Mouse (Mus musculus): Measurements from ENCODE around the gene Slc34a3. TPM values are rescaled to one million over a fixed set of nuclear protein-coding genes. Genes with fewer than 3 reads are reported as not detected.

Gene Slc34a3
- not detected in 2 replicates for polyA plus RNA-seq (2012; rRNA removed; ENCODE audit: low replicate concordance)

DNA sequence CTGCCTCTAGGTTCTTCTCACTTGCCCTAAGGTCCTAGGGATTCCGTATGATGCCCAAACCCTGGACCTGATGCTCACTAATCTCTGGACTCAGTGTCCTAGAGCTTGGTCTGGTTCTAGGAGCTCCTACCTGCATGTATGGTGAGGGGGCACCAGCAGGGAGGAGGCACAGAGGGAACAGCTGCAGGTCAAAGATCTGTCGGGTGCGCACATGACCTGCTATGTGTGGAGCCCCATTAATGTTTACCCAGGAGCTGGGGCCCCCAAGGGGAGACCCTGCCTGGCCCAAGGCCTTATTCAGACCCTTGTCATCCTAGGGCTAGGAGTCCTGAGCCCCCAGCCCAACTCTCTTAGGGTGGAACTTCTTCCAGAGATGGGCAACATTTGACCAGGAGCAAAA lies at the start of gene Slc34a3:
Gene Slc34a3, minus strand, starts transcription at position 315 of the 400 bp plus-strand sequence.

DNA sequence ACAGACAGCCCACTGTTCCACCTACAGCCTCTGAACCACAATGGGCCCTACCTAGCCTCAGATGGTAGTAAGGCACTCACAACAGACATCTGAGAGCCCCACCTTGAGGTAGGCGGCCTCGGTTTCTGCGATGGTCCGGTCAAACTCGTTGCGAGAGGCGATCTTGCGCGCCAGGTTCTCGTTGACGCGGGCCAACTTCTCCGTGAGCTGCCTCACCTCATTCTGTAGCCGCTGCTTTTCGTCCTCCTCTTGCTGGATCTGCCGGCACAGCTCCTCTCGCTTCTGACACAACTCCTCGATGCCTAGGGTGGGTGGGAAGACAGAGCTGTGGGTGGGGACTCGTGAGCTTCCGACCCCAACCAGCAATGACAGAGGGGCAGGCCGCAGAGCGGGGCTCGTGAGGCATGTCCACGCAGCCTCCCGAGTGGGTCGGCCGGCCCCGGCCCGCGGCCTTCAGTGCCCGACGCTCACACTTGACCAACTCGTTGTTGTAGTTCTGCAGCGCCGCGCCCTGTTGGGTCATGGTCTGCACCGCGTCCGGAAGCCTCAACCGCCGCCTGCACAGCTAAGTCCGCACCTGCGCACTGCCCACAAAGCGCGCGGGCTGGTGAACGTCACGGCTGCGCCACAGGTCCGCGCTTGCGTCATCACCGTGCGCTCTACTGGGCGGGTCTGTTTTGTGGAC lies 37.8 kb upstream of the Slc34a3 start, which contains the start of the genes Ssna1 and Anapc2:
Gene Ssna1, minus strand, starts transcription at position 612 of the 685 bp plus-strand sequence.
Gene Anapc2, plus strand, starts transcription at position 652 of the 685 bp plus-strand sequence.

DNA sequence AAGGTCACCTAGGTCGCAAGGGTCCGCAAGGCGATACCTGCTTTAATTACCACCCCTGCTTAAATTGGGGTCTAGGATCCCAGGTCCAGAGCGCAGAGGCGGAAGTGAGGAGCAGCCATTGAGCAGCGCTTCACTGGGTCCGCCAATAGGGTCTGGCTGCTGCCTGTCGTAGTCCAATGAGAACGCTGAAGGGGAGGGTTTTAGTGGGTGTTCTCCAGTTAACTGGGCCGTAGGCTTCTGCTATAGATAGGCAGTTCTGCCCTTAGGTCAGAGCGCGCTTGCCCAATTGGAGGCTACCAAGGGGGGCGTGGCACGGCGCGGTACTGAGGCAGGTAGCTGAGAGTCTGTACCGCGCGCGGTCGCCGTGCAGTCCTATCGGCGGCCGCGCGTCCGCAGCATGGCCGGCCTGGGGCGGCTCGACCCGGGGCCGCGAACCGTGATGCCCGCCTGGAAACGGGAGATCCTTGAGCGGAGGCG lies 28.2 kb upstream of the Slc34a3 start, which contains the start of gene Tprn:
Gene Tprn, plus strand, starts transcription at position 328 of the 477 bp plus-strand sequence.

DNA sequence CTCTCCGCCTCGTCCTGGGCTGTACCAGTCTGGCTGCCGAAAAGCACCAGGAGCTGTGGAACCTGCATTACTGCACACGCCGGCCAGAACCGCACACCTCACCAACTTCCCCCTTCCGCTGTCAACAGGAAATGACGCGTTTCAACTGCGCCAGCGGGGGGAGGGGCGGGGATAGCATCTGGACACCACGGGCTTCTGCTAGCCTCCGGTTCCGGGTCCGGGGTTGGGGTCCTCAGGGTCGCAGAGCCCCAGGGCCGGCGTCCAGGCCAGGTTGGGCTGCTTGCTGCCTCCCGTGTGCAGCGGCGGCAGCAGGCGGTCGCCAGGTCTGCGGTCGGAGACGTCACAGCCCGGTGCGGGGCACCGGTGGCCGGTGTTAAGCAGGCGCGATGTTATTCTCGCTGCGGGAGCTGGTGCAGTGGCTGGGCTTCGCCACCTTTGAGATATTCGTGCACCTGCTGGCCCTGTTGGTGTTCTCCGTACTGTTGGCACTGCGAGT lies 21.2 kb upstream of the Slc34a3 start, which contains the start of gene Tmem203:
Gene Tmem203, plus strand, starts transcription at position 156 of the 496 bp plus-strand sequence.

DNA sequence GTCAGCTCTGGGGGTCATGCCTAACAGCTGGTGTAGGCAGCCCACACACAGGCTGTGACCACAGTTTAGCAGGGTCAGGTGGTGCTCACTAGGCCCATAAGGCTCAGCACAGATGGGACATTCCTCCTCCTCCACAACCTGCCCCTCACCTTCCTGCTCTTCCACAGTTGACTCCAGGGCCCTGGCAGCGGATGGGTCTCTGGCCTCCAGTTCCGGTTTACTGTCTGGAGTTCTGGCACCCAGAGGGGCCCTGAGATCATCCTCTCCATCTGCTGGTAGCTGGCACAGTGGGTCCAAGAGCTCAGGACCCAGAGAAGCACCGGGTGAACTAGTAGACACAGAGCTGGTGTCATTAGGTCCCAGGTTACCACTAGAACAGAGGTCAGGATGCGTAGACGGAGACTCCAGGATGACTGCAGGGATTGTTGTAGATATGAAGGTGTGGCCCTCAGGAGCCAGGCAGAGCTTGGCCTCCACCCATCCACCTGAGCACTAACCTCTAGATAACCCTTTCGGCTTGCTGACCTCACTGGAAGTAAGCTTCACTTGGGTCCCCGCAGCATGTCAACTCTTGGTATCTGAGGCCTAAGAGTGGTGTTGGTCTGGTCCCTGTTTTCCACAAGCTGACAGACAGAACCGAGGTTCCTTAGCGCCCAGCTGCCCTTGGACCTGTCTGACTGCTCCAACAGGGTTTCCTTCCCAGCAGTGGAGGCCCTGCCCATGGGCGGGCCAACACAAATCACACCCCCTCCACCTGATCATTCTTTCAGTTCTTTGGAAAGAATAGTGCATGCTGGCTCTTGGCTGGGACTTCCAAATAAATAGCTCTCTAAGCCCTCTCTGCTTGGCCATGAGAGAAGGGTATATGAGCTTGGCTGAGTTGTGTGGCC lies 12.3 kb upstream of the Slc34a3 start, which contains the start of gene AL732309.1:
Gene AL732309.1, minus strand, starts transcription at position 681 of the 890 bp plus-strand sequence.

GRCm38 (mm10) chr2:25242101-25242506 lies 7.9 kb upstream of the Slc34a3 start, which contains the start of the genes Rnf208 and Cysrt1:
TSS of gene Rnf208 (plus strand) at chr2:25242255.
TSS of gene Cysrt1 (minus strand) at chr2:25242452.

GRCm38 (mm10) chr2:25236614-25237013 lies 2.5 kb upstream of the Slc34a3 start, which contains the start of gene Rnf224:
TSS of gene Rnf224 (minus strand) at chr2:25236787.

GRCm38 (mm10) chr2:25224492-25224765 lies 9.7 kb downstream of the Slc34a3 start, which contains the start of gene Tubb4b:
TSS of gene Tubb4b (minus strand) at chr2:25224702.

DNA sequence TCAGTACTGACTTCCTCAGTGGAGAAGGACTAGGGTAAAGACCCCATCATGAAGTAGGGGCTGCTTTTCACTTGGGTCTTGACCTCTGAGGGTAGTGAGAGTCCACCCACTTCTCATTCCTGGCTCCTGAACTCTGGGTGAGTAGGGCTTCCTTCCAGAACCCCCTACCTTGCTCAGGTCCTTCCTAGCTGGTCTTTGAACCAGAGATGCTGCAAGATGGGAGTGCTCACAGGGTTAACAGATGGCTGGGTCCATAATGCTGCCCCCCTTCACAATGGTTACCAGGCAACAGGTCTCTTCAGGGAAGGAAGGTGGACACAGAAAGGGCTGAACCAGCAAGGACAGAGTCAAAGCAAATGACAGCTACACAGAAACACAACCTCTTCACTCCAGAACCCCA lies 15.7 kb downstream of the Slc34a3 start, which contains the start of gene Fam166a:
Gene Fam166a, plus strand, starts transcription at position 301 of the 400 bp plus-strand sequence.

DNA sequence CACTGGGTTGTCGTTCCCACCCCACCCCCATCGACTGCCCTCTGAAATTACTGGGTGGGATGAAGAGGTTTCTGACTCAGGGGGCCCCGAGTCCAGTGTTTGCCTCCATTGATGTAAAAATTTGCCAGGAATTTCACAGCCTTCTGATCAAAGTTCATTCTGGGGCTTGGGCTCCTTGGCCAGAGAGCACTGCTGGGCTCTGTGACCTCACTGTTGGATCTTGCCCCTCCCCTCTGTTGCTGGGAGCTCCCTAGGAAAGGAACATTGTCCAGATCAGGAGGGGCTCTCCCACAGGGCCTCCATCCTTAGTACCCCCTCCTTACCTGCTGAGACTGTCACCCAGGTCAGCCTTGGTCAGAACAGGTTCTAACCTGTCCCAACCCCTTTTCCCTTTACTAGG lies 19.7 kb downstream of the Slc34a3 start, which contains the start of gene Stpg3:
Gene Stpg3, minus strand, starts transcription at position 194 of the 400 bp plus-strand sequence.

DNA sequence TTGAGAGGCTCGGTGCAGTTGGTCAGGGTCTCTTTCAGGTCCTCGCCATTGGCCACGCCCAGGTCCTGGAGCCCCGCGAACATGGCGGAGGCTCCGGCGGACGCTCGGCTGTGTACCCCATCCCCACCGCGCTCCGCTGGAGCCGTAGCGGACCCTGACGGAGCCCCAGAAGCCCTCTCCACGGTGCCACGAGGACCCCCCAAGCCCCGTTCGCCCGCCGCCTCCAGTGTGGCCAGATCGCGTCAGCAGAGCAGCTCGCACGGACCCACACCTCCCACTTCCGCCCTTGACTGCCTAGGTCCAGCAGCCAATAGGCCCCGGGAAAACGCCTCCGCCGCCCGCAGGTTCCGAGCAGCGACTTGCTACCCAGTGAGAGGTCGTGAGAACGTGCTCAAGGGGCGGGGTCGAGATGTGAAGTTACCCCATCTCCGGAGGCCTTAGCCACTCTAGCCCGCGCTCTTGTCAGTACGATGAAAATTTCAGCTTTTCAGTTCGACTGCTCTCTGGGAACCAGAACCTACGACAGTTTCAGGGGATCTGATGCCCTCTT lies 23.0 kb downstream of the Slc34a3 start, which contains the start of gene Nelfb:
Gene Nelfb, minus strand, starts transcription at position 369 of the 550 bp plus-strand sequence.

GRCm38 (mm10) chr2:25196172-25196954 lies 37.8 kb downstream of the Slc34a3 start, which contains the start of gene Tor4a:
TSS of gene Tor4a (minus strand) at chr2:25196886.

GRCm38 (mm10) chr2:25180478-25180903 lies 53.7 kb downstream of the Slc34a3 start, which contains the start of gene Nrarp:
TSS of gene Nrarp (plus strand) at chr2:25180758.

Other genes with a start within 250 kb of the Slc34a3 start
- gene Nsmf, start 180.0 kb downstream of the Slc34a3 start, polyA plus RNA-seq (2012; rRNA removed; ENCODE audit: low replicate concordance): 128 and 234 TPM in 2 replicates
- 0.13 and 3.8 TPM in 2 replicates for gene Entpd8, start 154.1 kb downstream of the Slc34a3 start, polyA plus RNA-seq (2012; rRNA removed; ENCODE audit: low replicate concordance)
- 0.11 and 7.3 TPM in 2 replicates for gene Noxa1, start 139.2 kb downstream of the Slc34a3 start, polyA plus RNA-seq (2012; rRNA removed; ENCODE audit: low replicate concordance)
- gene Nrarp, start 53.6 kb downstream of the Slc34a3 start, polyA plus RNA-seq (2012; rRNA removed; ENCODE audit: low replicate concordance): 16.7 and 31.4 TPM in 2 replicates
- gene Tor4a, start 37.5 kb downstream of the Slc34a3 start, polyA plus RNA-seq (2012; rRNA removed; ENCODE audit: low replicate concordance): 17.9 and 43.8 TPM in 2 replicates
- gene Nelfb, start 22.9 kb downstream of the Slc34a3 start, polyA plus RNA-seq (2012; rRNA removed; ENCODE audit: low replicate concordance): 75.1 and 111 TPM in 2 replicates
- gene Stpg3, start 19.7 kb downstream of the Slc34a3 start, polyA plus RNA-seq (2012; rRNA removed; ENCODE audit: low replicate concordance): not detected in 2 replicates
- gene Fam166a, start 15.6 kb downstream of the Slc34a3 start, polyA plus RNA-seq (2012; rRNA removed; ENCODE audit: low replicate concordance): 0.10 and 0.34 TPM in 2 replicates
- 485 and 490 TPM in 2 replicates for gene Tubb4b, start 9.7 kb downstream of the Slc34a3 start, polyA plus RNA-seq (2012; rRNA removed; ENCODE audit: low replicate concordance)
- 0.10 TPM in 1 of 2 replicates, not detected in the other for gene Rnf224, start 2.4 kb upstream of the Slc34a3 start, polyA plus RNA-seq (2012; rRNA removed; ENCODE audit: low replicate concordance)
- gene Rnf208, start 7.9 kb upstream of the Slc34a3 start, polyA plus RNA-seq (2012; rRNA removed; ENCODE audit: low replicate concordance): 1.3 and 10.6 TPM in 2 replicates
- 0.68 TPM in 1 of 2 replicates, not detected in the other for gene Cysrt1, start 8.1 kb upstream of the Slc34a3 start, polyA plus RNA-seq (2012; rRNA removed; ENCODE audit: low replicate concordance)
- 15.6 and 27.5 TPM in 2 replicates for gene AL732309.1, start 12.5 kb upstream of the Slc34a3 start, polyA plus RNA-seq (2012; rRNA removed; ENCODE audit: low replicate concordance)
- 57.1 and 66.0 TPM in 2 replicates for gene Tmem203, start 21.1 kb upstream of the Slc34a3 start, polyA plus RNA-seq (2012; rRNA removed; ENCODE audit: low replicate concordance)
- 11.4 and 33.2 TPM in 2 replicates for gene Tprn, start 28.3 kb upstream of the Slc34a3 start, polyA plus RNA-seq (2012; rRNA removed; ENCODE audit: low replicate concordance)
- 49.0 and 70.1 TPM in 2 replicates for gene Ssna1, start 38.1 kb upstream of the Slc34a3 start, polyA plus RNA-seq (2012; rRNA removed; ENCODE audit: low replicate concordance)
- gene Anapc2, start 38.1 kb upstream of the Slc34a3 start, polyA plus RNA-seq (2012; rRNA removed; ENCODE audit: low replicate concordance): 155 and 178 TPM in 2 replicates
- gene Tmem210, start 53.8 kb upstream of the Slc34a3 start, polyA plus RNA-seq (2012; rRNA removed; ENCODE audit: low replicate concordance): not detected in 2 replicates
- 0.13 and 4.6 TPM in 2 replicates for gene Lrrc26, start 55.6 kb upstream of the Slc34a3 start, polyA plus RNA-seq (2012; rRNA removed; ENCODE audit: low replicate concordance)
- 0.09 and 0.18 TPM in 2 replicates for gene Grin1, start 84.8 kb upstream of the Slc34a3 start, polyA plus RNA-seq (2012; rRNA removed; ENCODE audit: low replicate concordance)
- gene Man1b1, start 98.0 kb upstream of the Slc34a3 start, polyA plus RNA-seq (2012; rRNA removed; ENCODE audit: low replicate concordance): 16.3 and 40.9 TPM in 2 replicates
- 61.1 and 76.0 TPM in 2 replicates for gene Dpp7, start 122.0 kb upstream of the Slc34a3 start, polyA plus RNA-seq (2012; rRNA removed; ENCODE audit: low replicate concordance)
- gene Uap1l1, start 131.3 kb upstream of the Slc34a3 start, polyA plus RNA-seq (2012; rRNA removed; ENCODE audit: low replicate concordance): 24.0 and 65.2 TPM in 2 replicates
- gene Sapcd2, start 138.0 kb upstream of the Slc34a3 start, polyA plus RNA-seq (2012; rRNA removed; ENCODE audit: low replicate concordance): 0.57 and 7.9 TPM in 2 replicates
- gene Entpd2, start 161.5 kb upstream of the Slc34a3 start, polyA plus RNA-seq (2012; rRNA removed; ENCODE audit: low replicate concordance): 78.1 and 108 TPM in 2 replicates
- 272 and 300 TPM in 2 replicates for gene Npdc1, start 165.0 kb upstream of the Slc34a3 start, polyA plus RNA-seq (2012; rRNA removed; ENCODE audit: low replicate concordance)
- gene Fut7, start 188.9 kb upstream of the Slc34a3 start, polyA plus RNA-seq (2012; rRNA removed; ENCODE audit: low replicate concordance): 0.62 and 0.96 TPM in 2 replicates
- gene Abca2, start 194.3 kb upstream of the Slc34a3 start, polyA plus RNA-seq (2012; rRNA removed; ENCODE audit: low replicate concordance): 41.7 and 62.8 TPM in 2 replicates
- gene Clic3, start 222.5 kb upstream of the Slc34a3 start, polyA plus RNA-seq (2012; rRNA removed; ENCODE audit: low replicate concordance): 1.8 and 3.2 TPM in 2 replicates
- 79.2 and 84.7 TPM in 2 replicates for gene Paxx, start 226.7 kb upstream of the Slc34a3 start, polyA plus RNA-seq (2012; rRNA removed; ENCODE audit: low replicate concordance)
- 1.2 and 6.5 TPM in 2 replicates for gene Ptgds, start 235.7 kb upstream of the Slc34a3 start, polyA plus RNA-seq (2012; rRNA removed; ENCODE audit: low replicate concordance)